Mouse (Mus musculus): Measurements from ENCODE around the gene Snrpa.

Gene Snrpa

DNA sequence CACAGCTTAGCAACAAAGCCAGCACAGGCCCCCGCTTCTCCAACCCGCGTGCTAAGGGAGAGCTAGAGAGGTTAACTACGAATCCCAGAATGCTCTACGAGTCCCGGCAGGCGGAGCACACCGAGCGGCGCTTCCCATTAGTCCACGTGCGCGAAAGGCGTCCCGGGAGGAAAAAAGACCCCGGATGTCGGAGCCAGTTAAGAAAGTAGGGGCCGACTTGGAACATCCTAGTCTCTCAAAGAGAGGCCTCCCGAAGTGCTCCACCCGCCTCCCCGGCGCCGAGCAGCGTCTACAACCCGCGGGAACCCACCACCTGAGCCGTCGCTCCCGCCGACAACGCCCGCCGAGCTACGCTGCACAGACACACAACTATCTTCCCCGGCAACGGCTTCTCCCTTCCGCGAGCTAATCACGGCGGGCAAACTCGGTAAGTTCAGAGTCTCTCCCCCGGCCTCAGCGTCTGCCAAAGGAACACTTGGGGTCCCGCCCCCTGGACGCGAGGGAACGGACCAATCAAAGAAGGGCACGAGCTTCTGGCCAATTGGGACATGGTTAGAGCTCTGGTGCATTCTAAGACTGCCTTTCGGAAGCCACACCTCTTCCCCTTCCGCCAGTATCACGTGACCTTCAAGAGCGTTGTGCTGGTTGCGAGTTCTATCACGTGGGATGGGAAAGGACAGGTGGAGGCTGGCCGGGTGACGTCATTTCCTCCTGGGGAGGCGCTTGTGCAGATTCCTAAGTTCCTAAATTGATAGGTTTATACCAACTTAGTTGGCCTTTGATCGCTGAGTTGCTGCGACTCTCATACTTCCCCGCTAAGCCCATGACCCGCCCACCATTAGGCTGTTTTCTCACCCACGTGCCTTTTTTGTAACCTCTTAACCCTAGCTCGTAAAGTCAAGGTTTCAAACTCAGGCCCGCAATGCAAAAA, at the start of gene Snrpa, which contains the start of gene BC024978:
Gene Snrpa (minus strand): TSS at position 591 of the 931 bp plus-strand sequence.
Gene BC024978 (plus strand): TSS at position 101 of the 931 bp plus-strand sequence.
- peak; percentile 93 to 96 for DNase-seq (ENCODE audit: low spot score in 2 of 2)

DNA sequence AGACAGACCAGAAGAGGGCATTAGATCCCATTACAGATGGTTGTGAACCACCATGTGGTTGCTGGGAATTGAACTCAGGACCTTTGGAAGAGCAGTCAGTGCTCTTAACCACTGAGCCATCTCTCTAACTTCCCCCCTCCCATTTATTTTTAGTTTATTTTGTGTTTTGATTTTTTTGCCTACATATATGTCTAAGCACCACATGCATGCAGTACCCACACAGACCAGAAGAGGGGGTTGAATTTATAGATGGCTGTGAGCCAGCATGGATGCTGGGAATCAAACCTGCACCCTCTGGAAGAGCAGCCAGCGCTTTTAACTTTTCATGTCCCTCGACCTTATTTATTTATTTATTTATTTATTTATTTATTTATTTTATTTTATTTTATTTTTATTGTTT, 48.0 kb upstream of the Snrpa start:
- DNase-seq (ENCODE audit: low spot score in 2 of 2) = peak in 1 of 2 experiments; percentile 30

DNA sequence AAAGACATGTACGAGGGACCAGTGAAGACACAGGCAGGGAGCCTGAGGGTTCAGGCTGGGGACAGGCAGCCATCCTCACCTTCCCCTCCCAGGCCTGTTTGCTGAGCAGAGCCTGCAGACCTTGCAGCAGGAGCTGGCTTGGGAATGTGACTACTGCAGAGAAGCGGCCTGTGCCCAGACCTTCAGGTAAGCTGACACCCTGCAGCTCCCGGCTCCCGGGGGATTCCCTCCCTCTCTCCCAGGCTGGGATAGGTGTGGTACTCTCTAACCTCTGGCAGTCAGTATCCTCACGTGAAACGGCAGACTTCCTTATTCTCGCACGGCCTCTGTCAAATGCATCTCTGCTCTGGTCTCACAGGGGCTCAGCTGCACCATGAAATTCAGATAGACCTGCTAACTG, 47.1 kb upstream of the Snrpa start:
- no peak for DNase-seq (ENCODE audit: low spot score in 2 of 2)

DNA sequence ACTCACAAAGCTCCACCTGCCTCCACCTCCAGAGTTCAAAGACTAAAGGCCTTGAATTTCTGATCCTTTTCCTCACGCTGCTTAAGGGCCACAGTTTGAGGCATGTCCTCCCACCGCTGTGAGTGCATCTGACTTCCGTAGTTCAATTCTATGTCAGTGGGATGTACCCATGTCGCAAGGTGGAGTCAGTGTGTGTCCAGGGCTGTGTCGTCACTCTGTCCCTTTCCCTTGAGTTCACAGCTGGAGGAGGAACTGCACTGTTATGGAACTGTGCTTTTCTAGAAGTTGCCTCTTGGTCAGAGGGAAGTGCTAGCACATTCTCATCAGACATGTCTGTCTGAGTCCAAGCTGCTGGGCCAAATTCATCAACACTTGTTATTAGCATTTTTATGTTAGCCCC, 42.5 kb upstream of the Snrpa start:
- no peak for DNase-seq (ENCODE audit: low spot score in 2 of 2)

DNA sequence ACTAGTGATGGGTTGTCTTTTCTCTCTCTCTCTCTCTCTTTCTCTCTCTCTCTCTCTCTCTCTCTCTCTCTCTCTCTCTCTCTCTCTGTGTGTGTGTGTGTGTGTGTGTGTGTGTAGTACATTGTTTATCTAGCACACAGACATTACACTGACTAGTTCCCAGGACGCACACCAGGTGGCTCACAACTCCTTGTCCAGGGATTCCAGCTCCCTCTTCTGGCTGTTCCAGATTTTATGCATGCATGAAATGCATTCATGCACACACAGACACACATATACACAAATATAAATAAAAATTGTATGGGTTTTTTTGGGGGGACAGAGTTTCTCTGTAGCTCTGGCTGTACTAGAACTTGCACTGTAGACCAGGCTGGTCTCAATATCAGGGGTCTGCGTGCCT, 41.5 kb upstream of the Snrpa start:
- DNase-seq (ENCODE audit: low spot score in 2 of 2) = no peak

DNA sequence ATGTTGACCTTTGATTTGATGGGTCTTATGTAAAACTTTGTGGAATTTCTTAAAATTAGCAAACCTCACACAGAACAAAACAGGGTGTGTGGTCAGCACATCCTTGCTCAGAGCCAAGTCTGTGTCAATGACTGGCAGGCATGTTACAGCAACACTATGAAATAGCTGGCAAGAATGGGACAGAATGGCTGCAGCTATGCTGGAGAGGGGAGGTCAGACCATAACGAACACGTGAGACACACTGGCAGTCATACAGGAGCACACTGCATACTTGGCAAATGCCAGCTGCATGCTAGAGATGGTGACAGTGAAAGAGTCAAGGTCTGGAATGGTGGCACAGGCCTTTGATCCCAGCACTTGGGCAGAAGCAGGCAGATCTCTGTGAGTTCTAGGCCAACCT, 39.7 kb upstream of the Snrpa start:
- no peak for DNase-seq (ENCODE audit: low spot score in 2 of 2)

DNA sequence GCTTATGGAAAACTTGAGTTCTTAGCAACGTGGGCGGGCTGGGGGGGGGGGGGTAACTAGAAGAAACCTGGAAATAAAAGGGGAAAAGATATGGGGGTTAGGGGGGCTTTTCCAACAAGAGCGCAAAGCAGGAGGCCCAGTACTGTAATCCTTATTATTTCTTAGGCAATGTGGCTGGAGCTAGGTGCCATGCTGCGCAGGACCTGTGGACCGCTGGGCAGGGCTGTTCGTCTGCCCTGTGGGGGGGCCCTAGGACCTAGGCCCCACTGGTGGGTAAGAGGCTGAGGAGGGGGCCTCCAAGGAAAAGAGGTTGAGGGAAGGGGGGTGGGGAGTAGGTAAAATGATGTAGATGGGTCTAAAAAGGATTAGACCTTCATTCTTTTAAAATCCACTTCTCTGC, 37.2 kb upstream of the Snrpa start:
- DNase-seq (ENCODE audit: low spot score in 2 of 2) = no peak

DNA sequence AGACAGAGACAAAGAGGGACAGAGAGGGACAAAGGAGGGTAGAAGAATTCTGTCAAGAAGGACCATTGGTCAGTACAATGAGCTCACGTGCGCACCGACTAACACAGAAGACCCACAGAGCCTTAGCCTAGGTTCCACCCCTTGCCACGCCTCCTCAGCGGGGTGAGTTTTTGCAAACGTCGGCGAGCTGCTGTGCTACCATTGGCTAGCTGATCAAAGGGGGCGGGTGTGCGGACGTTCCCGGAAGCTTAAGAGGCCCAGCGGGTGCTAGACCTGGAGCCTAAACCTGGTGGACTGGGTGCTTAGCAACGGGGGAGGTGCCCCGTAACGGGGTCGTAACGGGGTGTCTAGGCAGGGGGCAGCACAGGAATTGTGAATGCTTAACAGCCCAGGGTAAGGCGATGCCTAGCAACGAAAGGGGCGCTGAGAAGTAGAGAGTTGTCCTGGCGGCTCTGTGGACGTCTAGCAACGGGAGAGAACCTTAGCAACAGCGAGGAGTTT, 36.8 kb upstream of the Snrpa start, which contains the start of gene Coq8b:
Gene Coq8b (plus strand): TSS at position 243 of the 501 bp plus-strand sequence.
- DNase-seq (ENCODE audit: low spot score in 2 of 2) = peak; percentile 92 to 93

DNA sequence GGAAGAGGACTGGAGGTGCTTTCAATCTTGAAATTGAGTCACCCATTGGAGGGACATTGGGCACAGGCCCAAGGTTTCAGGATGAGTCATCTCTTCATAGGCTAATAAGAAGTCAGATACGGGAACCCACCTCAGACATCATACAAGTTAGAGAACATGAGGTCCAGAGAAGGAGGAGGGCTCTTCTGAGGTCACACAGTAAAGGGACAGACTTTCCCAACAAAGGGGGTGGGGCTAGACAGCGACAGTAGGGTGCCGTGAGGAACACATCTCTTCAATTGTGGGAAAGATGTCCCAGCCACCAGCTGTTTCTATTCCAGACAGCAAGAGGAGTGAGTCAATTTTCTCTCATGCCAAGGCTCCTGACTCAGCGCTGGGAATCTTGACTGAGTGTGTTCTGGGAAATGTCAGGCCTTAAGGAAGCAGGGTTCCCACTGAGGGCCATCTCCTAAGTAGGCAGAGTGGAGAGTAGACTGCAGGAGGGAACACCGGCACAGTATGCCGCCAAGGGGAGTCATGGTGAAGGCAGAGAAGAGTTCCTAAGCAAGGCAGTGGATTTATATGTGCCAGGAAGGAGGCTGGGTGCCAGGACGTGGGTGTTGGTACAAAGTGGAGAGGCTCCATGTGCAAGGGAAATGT, 35.7 kb upstream of the Snrpa start:
- DNase-seq (ENCODE audit: low spot score in 2 of 2) = no peak

DNA sequence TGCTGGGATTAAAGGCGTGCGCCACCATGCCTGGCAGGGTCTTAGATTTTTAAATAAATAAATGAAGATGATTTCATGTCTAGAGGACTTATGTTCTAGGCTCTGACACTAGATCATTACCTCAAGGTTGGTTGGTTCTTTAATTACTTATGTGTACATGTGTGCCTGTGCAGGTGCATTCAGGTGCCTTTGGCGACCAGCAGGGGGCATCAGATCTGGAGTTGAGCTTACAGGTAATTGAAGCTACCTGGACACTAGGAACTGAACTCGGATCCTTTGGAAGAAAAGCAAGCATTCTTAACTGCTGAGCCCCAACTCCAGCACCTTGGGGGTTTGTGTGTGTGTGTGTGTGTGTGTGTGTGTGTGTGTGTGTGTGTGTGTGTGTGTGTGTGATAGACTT, 34.7 kb upstream of the Snrpa start:
- no peak for DNase-seq (ENCODE audit: low spot score in 2 of 2)

DNA sequence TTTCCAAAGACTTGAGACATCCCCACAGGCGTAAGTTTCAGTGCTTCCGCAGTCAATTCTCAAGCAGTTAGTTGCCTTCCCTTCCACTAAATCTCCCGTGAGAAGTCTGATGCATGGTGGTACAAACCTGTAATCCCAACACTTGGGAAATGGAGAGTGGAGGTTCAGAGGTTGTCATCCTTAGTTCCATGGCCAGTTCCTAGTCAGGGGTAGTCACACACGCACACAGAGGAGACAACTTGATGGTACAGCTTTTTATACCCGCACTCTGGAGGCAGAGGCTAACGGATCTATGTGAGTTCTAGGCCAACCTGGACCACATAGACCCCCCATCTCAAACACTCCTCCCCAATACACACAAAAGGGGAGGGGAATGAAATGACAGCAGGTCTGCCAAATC, 32.8 kb upstream of the Snrpa start:
- no peak for DNase-seq (ENCODE audit: low spot score in 2 of 2)

DNA sequence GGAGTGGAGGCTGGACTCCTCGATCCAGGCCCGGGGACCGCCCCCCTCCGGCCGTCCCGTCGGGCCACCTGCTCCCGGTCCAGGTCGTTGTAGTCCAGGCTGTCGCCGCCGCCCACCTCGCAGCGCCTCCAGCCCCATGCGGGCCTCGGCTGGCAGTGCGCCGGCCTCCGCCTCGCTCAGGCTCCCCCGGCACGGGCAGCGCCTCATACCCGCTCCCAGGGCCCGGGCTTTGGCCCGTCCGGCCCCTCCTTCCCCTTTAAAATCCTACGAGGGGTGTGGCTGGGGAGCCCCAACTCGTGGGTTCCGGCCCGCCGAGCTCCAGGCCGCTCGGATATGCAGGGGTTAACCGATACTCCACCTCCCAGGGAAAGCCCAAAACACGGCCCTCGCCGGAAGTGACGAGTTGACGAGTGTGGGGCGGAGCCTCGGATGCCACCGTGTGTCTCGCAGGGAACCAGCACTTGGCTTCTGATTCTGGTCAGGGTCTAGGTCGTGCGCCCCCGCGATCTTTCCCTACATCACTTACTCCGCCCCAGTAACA, 32.3 kb upstream of the Snrpa start, which contains the start of gene Itpkc:
Gene Itpkc (minus strand): TSS at position 381 of the 541 bp plus-strand sequence.
- DNase-seq (ENCODE audit: low spot score in 2 of 2) = peak; percentile 92

DNA sequence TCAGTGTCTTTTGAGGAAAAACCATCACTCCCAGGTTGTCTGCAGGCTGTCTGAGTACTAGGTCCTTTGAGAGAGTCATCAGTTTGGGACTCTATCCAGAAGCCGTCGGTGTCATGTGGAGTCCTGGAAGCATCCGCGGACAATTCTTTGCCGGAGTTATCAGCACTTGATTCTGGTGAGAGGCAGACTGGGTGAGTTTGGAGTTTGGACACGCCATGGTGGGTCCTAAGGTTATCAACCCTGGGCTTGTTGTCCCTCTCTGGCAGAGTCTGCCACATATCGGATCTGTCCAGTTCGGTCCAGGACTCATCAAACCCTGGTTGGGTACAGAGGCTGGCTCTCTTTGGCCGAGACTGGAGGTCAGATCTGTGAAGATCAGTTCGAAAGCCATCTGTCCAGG, 31.6 kb upstream of the Snrpa start:
- no peak for DNase-seq (ENCODE audit: low spot score in 2 of 2)

DNA sequence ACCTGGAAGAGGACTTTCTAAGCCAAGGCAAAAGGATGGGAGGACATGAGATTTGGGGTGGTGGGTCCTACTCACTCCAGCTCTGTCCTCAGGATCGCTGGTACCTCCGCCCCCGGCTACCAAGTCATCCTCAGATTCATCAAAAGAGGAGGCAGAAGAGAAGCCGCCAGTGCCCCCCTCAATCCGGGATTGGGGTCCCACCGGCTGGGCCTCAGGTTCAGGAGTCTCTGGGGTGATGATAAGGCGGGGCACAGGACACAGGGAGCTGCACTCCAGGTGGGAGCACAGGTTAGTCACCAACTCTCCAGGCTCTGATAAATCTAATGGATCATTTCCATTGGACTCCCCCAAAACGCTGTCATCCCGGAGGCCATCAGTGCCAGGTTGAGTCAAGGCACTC, 31.2 kb upstream of the Snrpa start:
- no peak for DNase-seq (ENCODE audit: low spot score in 2 of 2)

DNA sequence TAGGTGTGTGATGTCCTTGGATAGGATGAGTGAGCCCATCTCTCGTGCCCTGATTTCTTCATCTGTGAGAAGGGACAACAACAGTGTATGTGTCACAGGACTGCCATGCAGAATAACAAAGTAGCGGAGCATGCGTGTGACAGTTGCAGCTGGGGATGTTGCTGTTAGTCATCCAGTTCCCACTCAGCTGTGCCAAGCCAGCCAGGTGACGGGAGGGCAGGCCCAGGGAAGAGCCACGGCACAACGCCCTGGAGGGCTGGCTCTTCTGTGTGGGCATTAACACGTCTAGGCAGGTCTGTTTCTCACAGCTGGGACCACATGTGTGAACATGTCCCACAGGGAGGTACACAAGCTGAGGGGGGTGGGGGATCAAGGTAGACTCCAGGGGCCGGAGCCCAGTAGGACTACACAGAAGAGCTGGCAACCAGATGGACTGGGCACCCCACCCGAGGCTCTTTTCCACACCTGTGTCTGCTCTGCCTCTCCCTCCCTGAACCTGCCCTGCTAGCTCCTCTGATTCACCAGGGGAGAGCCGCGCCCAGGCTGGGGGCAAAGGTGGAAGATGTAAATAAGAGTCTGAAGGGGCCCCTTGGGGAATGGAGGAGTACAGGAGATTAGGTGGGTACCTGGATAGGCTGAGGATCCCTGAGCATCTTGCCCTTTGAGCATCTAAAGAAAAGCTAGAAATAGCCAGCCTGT, 29.0 kb upstream of the Snrpa start:
- no peak for DNase-seq (ENCODE audit: low spot score in 2 of 2)

DNA sequence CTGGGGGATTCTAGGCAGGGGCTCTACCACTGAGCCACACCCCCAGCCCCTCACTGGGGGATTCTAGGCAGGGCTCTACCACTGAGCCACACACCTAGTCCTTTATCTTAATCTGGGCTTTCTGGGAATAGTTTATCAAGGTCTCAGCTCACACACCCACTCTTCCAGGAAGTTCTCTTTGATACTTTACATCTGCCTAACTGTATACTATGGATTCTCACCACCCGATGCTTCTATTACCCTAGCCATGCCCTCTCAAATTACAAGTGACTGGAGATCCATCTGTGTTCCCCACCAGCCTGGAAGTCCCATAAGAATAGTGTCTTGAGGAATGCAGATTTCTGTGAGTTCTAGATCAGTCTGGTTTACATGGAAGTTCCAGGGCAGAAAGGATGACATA, 26.5 kb upstream of the Snrpa start:
- DNase-seq (ENCODE audit: low spot score in 2 of 2) = no peak

DNA sequence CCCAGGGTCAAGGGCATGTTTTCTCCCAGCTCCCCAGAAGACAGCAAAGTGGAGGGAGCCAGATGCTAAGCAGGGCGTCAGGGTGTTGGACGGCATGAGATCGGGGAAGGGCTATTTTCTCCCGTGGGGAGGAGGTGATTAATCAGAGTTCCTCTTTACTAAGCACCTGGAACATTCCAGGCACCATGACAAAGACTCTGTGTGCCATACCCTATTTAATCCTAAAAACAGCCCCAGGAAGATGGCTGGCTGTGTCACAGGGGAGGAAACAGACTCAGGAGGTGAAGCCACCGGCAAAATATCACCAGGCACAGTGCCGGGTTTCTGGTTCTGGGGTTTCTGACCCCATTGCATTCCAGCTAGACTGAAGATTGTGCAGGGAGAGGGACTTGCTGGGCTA, 25.9 kb upstream of the Snrpa start:
- DNase-seq (ENCODE audit: low spot score in 2 of 2) = no peak

DNA sequence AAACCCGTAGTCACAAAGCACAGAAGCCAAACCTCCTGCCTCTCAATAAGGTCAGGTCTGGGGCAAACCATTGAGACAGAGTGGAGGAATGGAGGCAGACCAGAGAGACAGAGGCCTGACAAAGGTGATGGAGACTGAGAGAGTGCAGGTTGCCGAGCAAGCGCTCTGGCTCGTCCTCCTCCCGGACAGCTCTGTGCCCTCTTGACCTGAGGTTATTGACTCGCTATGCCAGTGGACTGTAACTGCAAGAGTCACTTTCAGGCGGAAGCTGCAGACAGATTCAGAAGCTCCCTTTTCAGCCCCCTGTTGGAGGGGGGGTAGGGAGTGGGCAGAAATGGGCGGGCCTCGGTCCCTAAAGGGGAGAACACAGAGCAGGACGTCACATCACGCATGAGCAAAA, 23.9 kb upstream of the Snrpa start:
- no peak for DNase-seq (ENCODE audit: low spot score in 2 of 2)

DNA sequence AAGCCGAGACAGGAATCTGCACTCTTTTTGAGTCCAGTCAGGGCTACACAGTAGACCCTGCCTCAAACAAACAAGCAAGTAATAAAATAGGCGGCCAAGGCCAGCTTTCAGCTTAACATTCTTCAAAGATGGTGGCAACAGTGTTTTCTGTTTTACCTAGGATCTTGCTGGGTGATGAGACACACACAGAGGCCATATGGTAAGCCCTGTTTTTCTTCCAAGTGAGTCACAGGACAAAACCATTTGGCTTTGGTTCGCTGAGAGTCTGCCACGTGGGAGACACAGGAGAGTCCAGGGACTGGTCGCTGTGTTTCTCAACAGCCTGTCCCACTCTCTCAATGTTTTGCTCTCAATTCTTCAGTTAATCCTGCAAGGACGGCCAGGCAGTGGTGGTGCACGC, 22.5 kb upstream of the Snrpa start:
- DNase-seq (ENCODE audit: low spot score in 2 of 2) = no peak

DNA sequence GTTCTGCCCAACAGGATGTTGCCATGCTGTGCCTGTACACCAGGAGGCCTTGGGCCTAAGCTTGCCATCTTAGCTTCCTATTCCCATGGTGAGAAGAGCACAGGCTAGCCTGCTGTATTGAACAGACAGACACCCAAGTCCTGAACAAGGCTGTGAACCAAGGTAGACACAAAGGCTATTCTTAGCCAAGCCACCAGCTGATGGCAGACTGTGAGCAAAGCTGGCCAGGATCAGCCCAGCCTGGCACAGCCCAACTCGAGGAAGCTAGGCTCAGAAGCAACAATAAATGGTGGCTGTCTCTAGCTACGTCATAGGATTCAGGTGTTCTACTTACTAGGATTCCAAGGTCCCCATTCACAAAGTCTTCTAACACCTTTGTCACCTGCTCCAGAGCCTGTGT, 16.6 kb upstream of the Snrpa start:
- no peak for DNase-seq (ENCODE audit: low spot score in 2 of 2)

DNA sequence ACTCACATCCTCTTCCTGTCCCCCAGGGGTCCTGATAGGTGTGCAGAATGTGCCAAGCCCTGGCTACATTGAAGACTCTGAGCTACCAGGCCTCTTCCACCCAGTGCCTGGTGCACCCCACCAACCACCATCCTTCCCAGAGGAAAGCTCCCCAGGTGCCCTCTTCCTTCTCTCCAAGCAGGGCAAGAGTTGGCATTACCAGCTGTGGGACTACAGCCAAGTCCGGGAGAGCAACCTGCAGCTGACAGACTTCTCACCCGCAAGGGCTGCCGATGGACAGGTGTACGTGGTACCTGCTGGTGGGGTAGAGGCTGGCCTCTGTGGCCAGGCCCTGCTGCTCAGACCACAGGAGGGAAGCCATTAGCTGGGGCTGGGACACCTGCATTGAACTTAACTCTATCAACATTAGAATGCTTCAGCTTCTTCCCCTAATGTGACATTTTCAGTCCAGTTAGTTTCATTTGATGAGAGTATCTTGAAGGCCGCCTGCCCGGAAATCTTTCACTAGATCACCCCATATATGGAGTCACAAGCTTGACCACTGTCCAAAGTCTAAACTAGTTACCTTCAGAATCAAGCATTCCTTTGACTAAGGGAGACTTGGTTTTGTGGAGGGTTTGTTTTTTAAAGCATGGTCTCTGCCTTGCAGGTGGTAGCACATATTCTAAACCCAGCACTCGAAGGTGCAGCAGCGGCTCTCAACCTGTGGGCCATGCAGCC, 7.8 kb upstream of the Snrpa start:
- DNase-seq (ENCODE audit: low spot score in 2 of 2) = no peak

Data from natural killer cell, adult 2 months (primary cell).